Mouse (Mus musculus) ES-Bruce4 (cell line): ENCODE measurements at regions not wholly inside any gene's neighbourhood (a gene's known extent, or its start where the extent isn't known, plus 50 kb on each side); places are given as distances from the start of the nearest gene placed in this dataset.

ENCODE experiments used
- CTCF ChIP-seq: IDR thresholded peaks from one replicate; pipeline ENCODE4 v1.8.1; 2011; ENCODE audit warnings: low read depth, low read length
- POLR2A ChIP-seq: IDR thresholded peaks from one replicate; pipeline ENCODE4 v1.8.1; 2011; ENCODE audit warnings: low read length; ENCODE audit not compliant: insufficient read depth

GRCm38 (mm10) chr14:48736211-48736610 is 62.6 kb upstream of the Otx2 start:
- TF ChIP-seq CTCF (no peak), POLR2A (no peak)
